Mouse (Mus musculus) megakaryocyte, embryonic 14.5 days (primary cell): Measurements from ENCODE around the gene Dnaja3.

ENCODE experiments used
- FLI1 ChIP-seq: IDR thresholded peaks from 2 replicates; pipeline ENCODE4 v1.6.1; 2012; ENCODE audit warnings: low read length, inconsistent platforms, mixed read lengths
- GATA1 ChIP-seq: IDR thresholded peaks from 3 replicates; pipeline ENCODE4 v1.6.1; 2012; ENCODE audit warnings: mixed read lengths, low read length, inconsistent platforms, borderline replicate concordance

DNA sequence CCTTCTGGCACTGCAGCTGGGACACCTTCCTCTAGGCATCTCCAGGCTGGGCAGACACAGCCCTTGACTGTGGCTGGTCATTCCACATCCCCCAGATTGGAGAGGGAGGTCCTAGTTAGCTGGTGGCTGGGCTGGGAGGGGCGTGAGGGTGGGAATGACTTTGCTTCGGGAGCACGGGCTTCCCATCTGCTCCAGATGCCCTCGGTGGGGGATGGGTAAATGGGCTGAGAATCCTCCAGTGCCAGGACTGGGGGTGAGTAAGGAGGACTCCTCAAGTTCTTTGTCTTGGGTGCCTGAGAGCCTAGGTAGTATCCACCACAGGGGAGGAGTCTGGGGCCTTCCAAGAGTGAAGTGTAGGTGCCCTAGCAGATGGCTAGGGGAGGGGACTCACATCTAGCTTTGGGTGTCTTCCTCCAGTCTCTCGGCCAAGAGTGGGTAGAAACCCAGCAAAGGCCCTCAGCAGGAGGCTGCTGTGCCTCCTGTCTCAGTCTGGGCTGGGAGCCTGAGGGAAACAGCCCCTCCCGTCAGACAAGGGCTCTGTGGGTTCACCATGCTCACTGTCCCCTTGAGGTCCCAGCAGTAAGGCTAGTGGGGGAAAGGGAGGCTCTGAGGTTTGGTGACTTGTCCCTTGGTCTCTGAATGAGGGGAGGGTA is 40.8 kb upstream of the Dnaja3 start:
- TF ChIP-seq GATA1: no peak
- no peak for TF ChIP-seq FLI1
